Mouse (Mus musculus) liver, adult 2 months (tissue): ENCODE data around the gene Dusp12.

ENCODE experiments used
- CTCF ChIP-seq: fragments of 200-500 bp; IDR thresholded peaks from 2 replicates; pipeline ENCODE4 v1.5.1; 2011; ENCODE audit warnings: low read depth, low read length, control low read depth
- POLR2A ChIP-seq: fragments of 200-500 bp; IDR thresholded peaks from 2 replicates; pipeline ENCODE4 v1.6.1; 2011; ENCODE audit warnings: low read length, control low read depth; ENCODE audit not compliant: insufficient read depth; ENCODE audit errors: extremely low read depth

DNA sequence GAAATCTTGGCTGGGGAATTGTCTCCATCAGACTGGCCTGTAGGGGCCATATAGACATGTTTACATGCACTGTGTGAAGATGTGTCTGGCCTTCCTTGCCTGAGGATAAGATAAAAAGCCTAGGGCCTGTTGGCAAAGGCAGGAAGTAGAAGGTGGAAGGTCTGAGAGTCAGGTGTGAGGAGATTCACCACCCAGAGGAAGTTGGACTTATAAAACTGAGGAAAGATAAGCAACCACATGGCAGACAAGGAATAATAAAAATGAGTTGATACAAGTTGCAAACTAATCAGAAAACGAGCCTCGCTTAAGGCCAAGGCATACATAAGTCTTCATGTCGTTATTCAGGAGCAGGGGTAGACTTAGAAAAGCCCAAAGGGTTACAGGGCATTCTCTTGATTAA, 9.7 kb downstream of the Dusp12 start:
- TF ChIP-seq CTCF, result no peak
- no peak for TF ChIP-seq POLR2A
